Mouse (Mus musculus) heart, postnatal 0 days (tissue): ENCODE results near the gene Nup214.
"Not testable (repeated sequence)": the region's sequence is repeated elsewhere in the genome, so short reads cannot be mapped to it uniquely, and the experiment has no call there.

Source experiments
- CTCF ChIP-seq: IDR thresholded peaks from 2 replicates; pipeline ENCODE4 v1.5.1; 2016; ENCODE audit warnings: antibody characterized with exemption, control low read depth, low read depth
- EP300 ChIP-seq: IDR thresholded peaks from 2 replicates; pipeline ENCODE4 v1.6.1; 2016; ENCODE audit warnings: antibody characterized with exemption, low read depth

GRCm38 (mm10) chr2:32040646-32041045 lies 66.4 kb downstream of the Nup214 start:
- TF ChIP-seq CTCF, EP300: not testable (repeated sequence)
